Mouse (Mus musculus) cortical plate, adult 2 months (tissue): ENCODE measurements around the gene Mrpl48.

Experiments used
- CTCF ChIP-seq: fragments of 200-500 bp; IDR thresholded peaks from 2 replicates; pipeline ENCODE4 v1.5.1; 2011; ENCODE audit warnings: mild to moderate bottlenecking, control low read depth, low read length; ENCODE audit not compliant: insufficient read depth; ENCODE audit errors: extremely low read depth
- POLR2A ChIP-seq: fragments of 200-500 bp; IDR thresholded peaks from 2 replicates; pipeline ENCODE4 v1.6.1; 2011; ENCODE audit warnings: mild to moderate bottlenecking, low read length, control low read depth; ENCODE audit not compliant: insufficient read depth; ENCODE audit errors: extremely low read depth

DNA sequence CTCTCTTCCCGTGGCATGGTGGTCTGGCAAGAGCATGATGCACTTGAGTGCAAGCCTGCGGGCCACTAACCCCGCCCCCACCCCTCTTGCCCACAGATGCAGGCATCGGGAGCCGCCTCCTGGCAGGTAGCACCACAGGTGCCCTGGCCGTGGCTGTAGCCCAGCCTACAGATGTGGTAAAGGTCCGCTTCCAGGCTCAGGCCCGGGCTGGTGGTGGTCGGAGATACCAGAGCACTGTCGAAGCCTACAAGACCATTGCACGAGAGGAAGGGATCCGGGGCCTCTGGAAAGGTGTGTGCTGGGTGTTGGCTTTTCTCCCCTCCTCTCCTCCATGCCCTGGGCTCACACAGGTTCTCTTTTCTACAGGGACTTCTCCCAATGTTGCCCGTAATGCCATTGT, 110.1 kb downstream of the Mrpl48 start:
- TF ChIP-seq CTCF (no peak), POLR2A (no peak)
